Mouse (Mus musculus): ENCODE results near the gene Olfr994.

Gene Olfr994

DNA sequence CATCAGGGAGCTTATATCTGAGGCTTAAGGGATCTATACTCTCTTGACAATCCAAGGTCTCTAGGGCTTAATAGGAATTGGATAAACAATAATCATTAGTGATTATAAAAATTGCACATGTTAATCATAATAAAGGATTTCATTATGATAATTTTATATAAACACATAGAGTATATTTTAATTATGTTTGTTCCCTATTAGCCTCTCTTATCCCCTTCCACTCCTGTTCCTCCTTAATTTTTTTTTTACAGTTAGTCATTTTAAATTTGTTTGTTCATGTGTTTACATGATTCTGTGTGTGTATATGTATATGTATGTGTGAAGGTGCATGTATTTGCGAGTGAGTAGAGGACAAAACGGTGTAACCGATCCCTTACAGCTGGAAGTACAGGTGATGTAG is at the start of gene Olfr994:
TSS of gene Olfr994 (minus strand) at position 101 of the 400 bp plus-strand sequence.
- no peak for DNase-seq (ENCODE audit: low read depth, low spot score)

GRCm38 (mm10) chr2:85466801-85467325 is 30.6 kb upstream of the Olfr994 start:
- no peak for DNase-seq (ENCODE audit: low read depth, low spot score)

- no peak for DNase-seq (ENCODE audit: low read depth, low spot score)
Observed at GRCm38 (mm10) chr2:85443539-85443938, 7.3 kb upstream of the Olfr994 start, which contains the start of gene Olfr995. Olfr995 (minus strand) TSS chr2:85443639.

- DNase-seq (ENCODE audit: low read depth, low spot score): no peak
Observed at GRCm38 (mm10) chr2:85442546-85442945, 6.3 kb upstream of the Olfr994 start.

DNA sequence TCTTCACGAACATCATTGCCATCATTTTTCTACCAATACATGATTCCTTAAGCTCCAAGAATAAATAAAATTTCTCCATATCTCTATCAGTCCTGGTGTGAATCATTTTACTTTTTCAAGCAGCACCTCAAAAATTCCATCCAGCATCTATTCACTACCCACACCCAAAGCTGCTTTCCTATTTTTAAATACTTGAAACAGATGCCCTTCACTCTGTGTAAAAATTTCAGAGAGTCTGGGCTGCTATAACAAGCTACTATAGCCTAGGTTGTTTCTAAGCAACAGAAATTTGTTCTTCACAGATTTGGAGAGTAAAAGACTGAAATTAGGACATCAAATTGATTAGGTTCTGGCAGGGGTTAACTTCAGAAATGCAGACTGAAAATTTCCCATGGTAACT is 10.4 kb downstream of the Olfr994 start:
- DNase-seq (ENCODE audit: low read depth, low spot score): no peak

GRCm38 (mm10) chr2:85414777-85415176 is 21.5 kb downstream of the Olfr994 start, which contains the start of gene Olfr993:
Olfr993 (minus strand) TSS chr2:85414877.
- no peak for DNase-seq (ENCODE audit: low read depth, low spot score)

- no peak for DNase-seq (ENCODE audit: low read depth, low spot score)
Observed at GRCm38 (mm10) chr2:85409369-85409768, 26.9 kb downstream of the Olfr994 start, which contains the start of gene Olfr992. Olfr992 (minus strand) TSS chr2:85409469.
